Mouse (Mus musculus) 3T3-L1 (cell line): ENCODE data around the gene Fam198a.

ENCODE experiments used
- DNase-seq: peaks from one replicate; pipeline ENCODE4 v3.0.0-alpha.2; 2015; ENCODE audit warnings: low read depth, low spot score

Fam198a gene

DNA sequence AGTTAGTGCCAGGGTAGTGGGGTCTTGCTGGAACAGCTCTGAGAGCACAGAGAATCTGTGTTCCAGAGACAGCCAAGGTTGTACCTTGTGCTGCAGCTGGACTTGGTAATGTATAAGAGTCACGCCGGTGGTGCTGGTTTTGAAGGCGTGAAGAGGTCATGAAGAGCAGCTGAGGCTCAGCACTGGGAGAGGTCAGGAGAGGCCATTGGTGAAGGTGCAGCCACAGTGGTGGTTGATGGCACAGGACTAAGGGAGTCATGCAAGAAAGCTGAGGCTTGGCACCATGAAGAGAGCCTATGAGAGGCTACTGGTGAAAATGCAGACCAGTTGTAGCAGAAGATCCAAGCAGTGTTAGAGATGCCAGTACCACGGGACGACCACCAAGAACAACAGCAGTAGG, 70.8 kb downstream of the Fam198a start:
- DNase-seq = no peak

DNA sequence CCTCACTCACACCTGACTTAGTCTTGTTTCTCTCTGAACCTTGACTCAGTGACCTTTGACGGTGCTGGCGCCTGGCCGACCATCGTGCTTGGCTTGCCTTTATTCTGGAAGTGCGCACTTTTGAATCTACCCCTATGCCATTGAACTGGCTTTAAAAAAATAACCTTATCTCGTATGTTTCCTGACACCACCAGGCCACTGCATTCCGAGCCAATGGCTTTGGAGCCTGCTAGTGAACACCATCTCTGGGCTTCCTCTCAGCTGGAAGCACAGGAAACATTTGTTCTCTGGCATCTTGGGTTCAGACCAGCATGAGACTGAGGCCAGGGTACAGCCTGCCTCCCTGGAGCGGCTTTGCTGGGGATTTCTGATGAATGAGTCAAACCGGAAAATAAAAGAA, 72.0 kb downstream of the Fam198a start:
- peak; percentile 20 for DNase-seq

DNA sequence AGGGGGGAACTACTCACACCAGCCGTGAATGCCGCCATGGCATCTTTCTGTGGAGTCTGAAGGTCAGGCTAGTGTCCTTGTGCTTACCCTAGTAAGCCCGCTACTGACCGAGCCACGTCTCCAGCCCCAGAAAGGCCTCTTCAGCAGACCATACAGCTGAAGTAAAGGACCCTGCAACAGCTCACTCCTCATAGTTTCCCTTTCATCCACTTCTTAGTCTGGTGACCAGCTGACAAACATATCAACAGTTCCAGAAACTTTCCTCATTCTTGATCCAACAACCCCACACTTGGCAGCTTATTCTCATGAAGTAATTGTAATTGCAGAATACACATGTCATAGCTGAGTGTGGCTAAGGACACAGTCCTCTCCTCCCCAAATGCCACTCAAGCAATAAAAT, 73.1 kb downstream of the Fam198a start:
- DNase-seq = no peak

DNA sequence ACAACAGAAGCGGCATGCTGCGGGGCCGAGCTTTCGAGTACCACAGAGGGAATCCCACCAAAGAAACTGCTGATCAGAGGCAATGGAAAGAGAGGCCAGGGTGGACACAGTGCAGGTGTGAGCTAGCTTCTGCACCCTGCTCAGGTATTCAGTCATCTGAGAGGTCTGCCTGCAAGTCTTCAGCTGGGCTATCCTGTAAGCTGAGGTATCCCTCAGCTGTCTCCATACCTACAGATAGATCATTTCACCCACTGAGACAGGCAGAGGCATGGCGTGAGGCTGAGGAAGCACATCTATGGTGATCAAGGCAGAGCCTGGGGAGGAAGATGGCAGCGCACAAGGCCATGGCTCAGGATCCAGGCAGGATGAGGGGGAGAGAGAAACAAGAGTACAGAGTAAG, 73.6 kb downstream of the Fam198a start:
- no peak for DNase-seq

DNA sequence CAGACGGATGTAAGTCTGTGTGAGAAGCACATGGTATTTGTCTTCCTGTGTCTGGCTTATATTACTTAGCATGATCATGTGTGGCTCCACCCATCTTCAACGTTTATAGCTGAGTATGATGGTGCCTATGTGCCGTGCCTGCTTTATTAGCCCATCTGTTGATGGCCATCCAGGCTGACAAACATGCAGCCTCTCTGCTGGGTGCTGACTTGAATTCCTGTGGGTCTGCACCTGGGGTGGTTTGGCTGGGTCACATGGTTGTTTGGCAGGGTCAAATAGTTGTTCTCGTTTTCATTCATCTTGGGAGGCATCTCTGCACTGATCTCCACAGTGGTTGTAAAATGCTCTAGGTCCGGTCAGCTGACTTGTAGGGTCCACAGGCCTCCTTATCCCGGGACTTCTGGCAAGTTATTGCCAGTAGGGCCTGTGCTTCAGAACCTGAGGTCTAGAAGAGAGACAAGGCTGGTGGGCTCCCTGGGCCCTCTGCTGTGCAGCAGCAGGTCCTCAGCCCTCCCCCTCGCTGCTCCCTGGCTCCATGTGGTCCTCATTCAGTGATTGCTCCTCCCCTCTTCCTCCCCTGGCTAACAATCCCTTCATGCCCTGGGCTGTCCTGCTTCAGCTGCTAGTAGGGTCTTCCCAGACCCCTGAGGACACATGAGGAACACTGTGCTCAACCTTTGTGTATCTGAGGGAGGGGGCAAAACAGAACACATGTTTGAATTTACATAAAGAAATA, 75.2 kb downstream of the Fam198a start:
- DNase-seq = no peak

DNA sequence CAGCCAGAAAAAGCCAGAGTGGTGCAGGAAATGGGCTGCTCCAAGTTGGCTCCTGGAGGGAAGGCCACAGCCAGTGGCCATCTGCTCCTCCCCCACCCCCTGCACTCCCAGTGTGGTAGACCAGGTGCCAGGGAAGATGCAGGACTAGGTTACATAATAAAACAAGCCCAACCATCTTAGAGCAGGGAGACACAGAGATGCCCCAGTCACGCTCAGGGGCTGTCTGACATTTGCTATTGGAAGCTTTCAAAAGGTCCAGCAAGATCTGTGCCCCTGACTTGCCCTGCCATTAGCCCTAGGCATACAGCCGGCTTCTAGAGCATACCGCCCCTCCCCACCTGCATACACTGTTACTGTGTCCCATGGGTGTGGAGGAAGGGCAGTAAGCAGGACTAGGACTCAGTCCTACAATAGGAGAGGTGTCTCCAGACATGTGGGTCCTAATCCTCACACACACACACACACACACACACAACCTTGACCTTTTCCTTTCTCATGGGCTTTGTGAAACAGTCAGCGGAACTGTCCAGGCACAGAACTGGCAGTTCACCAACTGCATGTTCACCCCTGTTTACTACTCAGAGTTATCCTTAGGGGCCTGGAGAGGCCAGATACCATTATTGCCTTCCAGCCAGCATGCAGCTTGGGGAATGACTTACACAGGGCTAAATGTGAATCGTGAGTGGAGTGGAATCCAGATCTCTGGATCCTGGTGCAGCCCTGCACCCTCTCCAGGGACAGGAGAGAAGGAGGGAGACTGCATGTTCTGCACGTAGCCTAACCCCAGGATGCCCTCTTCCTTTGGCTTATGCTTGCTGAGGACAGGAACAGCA, 76.5 kb downstream of the Fam198a start:
- DNase-seq = no peak

DNA sequence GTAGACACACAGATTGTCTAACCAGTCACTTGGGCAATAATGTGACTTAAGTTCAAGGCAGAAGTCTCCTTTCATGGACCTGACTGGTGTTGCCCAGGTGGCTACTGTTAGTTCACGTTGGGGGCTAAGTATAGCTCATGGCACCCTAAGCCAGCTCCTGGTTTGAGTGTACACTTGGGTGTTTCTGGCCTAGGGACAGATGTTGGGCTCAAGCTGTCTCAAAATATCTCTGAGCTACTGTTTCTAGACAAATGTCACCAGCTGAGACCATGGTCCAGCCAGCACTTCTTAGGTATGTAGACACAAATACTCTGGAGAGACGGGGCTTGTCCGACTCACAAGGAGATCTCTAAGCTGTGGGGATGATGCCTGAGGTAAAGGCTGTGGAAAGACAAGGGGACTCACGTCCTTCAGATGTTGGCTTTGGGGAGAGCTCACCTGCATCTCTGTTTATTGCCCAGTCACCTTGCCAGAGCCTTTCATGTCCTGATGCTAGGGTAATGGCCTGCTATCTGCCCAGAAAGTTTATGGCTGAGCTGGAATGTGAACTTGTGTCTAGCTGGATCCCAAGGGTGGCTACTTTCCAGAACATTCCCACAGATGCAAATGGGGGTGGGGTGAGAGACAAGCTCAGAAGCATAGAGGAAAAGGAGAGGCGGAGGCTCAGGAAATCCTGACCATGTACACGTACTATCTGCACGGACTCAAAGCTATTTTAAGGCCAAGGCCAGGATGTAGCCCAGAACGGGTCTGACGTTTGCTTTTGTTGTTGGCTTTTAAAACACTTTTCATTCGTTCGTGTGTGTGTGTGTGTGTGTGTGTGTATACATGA, 77.3 kb downstream of the Fam198a start:
- no peak for DNase-seq

DNA sequence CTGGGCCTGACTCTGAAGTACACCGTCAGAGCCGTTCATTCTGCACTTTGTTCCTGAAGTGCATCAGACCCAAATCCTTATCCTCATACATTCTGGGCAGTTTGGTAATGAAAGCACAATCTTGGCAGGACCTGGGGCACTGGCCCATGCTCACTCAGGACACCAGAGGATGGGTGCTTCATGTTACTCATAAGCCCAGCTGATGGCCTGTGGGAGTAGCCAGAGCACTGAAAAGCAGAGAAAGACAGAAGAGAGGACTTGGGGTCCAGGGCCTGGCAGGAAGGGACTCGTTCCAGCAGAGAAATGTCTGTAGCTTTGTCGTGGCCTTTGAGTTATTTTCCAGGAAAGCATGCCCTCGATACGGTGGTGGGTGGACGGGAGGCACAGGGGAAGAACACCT, 79.0 kb downstream of the Fam198a start:
- DNase-seq = no peak
